Mouse (Mus musculus) stomach, postnatal 0 days (tissue): Measurements from ENCODE around the gene Mvk. TPM values are rescaled to one million over a fixed set of nuclear protein-coding genes. Genes with fewer than 3 reads are reported as not detected.

Source experiments
- ATAC-seq: fragments of 200-750 bp; cut with Nextera tagmentation; 2 replicates; pipeline ENCODE4 v1.8.0; 2017; ENCODE audit not compliant: low FRiP score, low TSS enrichment
- DNase-seq: peaks from one replicate; pipeline ENCODE4 v3.0.0-alpha.2; 2016; ENCODE audit warnings: low spot score
- H3K27ac ChIP-seq: fragments of 300-500 bp; sonication (generic); replicated peaks from 2 replicates; pipeline ENCODE4 v1.5.1; 2014; ENCODE audit warnings: mild to moderate bottlenecking, control low read depth
- H3K27me3 ChIP-seq: fragments of 300-500 bp; sonication (generic); 2 replicates; pipeline ENCODE4 v1.6.1; 2014; ENCODE audit warnings: low read length; ENCODE audit not compliant: control insufficient read depth, insufficient read depth
- H3K36me3 ChIP-seq: fragments of 300-500 bp; sonication (generic); 2 replicates; pipeline ENCODE4 v1.6.1; 2014; ENCODE audit warnings: low read length, mixed read lengths; ENCODE audit not compliant: control insufficient read depth, insufficient read depth
- H3K4me1 ChIP-seq: fragments of 300-500 bp; sonication (generic); replicated peaks from 2 replicates; pipeline ENCODE4 v1.6.1; 2014; ENCODE audit warnings: antibody characterized with exemption; ENCODE audit not compliant: control insufficient read depth, insufficient read depth
- H3K4me2 ChIP-seq: fragments of 300-500 bp; sonication (generic); replicated peaks from 2 replicates; pipeline ENCODE4 v1.6.1; 2014; ENCODE audit warnings: low read depth, mild to moderate bottlenecking, control low read depth, moderate library complexity
- H3K4me3 ChIP-seq: fragments of 300-500 bp; sonication (generic); 2 replicates; pipeline ENCODE4 v1.5.1; 2014; ENCODE audit warnings: low read depth, low read length, control low read depth
- H3K9ac ChIP-seq: fragments of 300-500 bp; sonication (generic); 2 replicates; pipeline ENCODE4 v1.6.1; 2014; ENCODE audit warnings: mild to moderate bottlenecking, low read length, control low read depth, mixed read lengths
- H3K9me3 ChIP-seq: fragments of 300-500 bp; sonication (generic); 2 replicates; pipeline ENCODE4 v1.6.1; 2016; ENCODE audit warnings: low read length; ENCODE audit not compliant: control insufficient read depth
- CTCF ChIP-seq: IDR thresholded peaks from 2 replicates; pipeline ENCODE4 v1.5.1; 2016; ENCODE audit warnings: antibody characterized with exemption, low read depth, mild to moderate bottlenecking, moderate library complexity
- EP300 ChIP-seq: optimal IDR thresholded peaks from 2 replicates; pipeline ENCODE3; 2016; ENCODE audit warnings: antibody characterized with exemption
- WGBS: fragments of 180-500 bp; shearing (Covaris S2); extraction: QIAGEN DNeasy Blood & Tissue Kit; methylation state at CpG from one replicate; pipeline ENCODE4 v1.1.7; 2014; 5-methylcytosine and 5-hydroxymethylcytosine counted together
- polyA plus RNA-seq: library from polyadenylated mRNA; unstranded; fragments of >200 nt; fragmentation: Nextera tagmentation; extraction: Ambion mirVana; gene quantifications from 2 replicates; pipeline ENCODE4 v1.2.1, GENCODE M21; 2015

The Mvk gene
- polyA plus RNA-seq, 1 experiment from 2014 or later = 60.1 TPM

GRCm38 (mm10) chr5:114422591-114422990 is 21.5 kb upstream of the Mvk start:
- H3K27ac ChIP-seq = no peak overlapping the region
- no peak overlapping the region for H3K4me3 ChIP-seq
- 17% methylated on average over 5 of the region's 5 CpGs for WGBS
- no peaks in the 10 kb centered on the region for H3K9me3 ChIP-seq
- no peaks in the 10 kb centered on the region for H3K4me1 ChIP-seq
- TF ChIP-seq CTCF (no peak), EP300 (no peak)
- no peak overlapping the region for H3K4me2 ChIP-seq
- DNase-seq (no peak), ATAC-seq (no peak)
- H3K27me3 ChIP-seq = no peaks in the 10 kb centered on the region
- peaks cover 15% of the 10 kb centered on the region for H3K36me3 ChIP-seq
- no peak overlapping the region for H3K9ac ChIP-seq

- 68% methylated on average over 5 of the region's 5 CpGs for WGBS
- Histone ChIP-seq H3K9me3 (no peaks in the 10 kb centered on the region), H3K36me3 (peaks cover 5% of the 10 kb centered on the region), H3K27ac (no peak overlapping the region), H3K4me2 (no peak overlapping the region), H3K9ac (no peak overlapping the region), H3K27me3 (no peaks in the 10 kb centered on the region), H3K4me1 (no peaks in the 10 kb centered on the region), H3K4me3 (no peak overlapping the region)
- ATAC-seq (no peak), DNase-seq (no peak)
- no peak for TF ChIP-seq CTCF
- TF ChIP-seq EP300 = no peak
Measured at GRCm38 (mm10) chr5:114423961-114424360, 20.1 kb upstream of the Mvk start.

GRCm38 (mm10) chr5:114426732-114427131 is 17.3 kb upstream of the Mvk start:
- no peak for ATAC-seq
- Histone ChIP-seq H3K4me1 (no peaks in the 10 kb centered on the region), H3K4me3 (no peak overlapping the region), H3K4me2 (no peak overlapping the region), H3K27ac (no peak overlapping the region), H3K9me3 (no peaks in the 10 kb centered on the region), H3K36me3 (no peaks in the 10 kb centered on the region), H3K9ac (no peak overlapping the region), H3K27me3 (no peaks in the 10 kb centered on the region)
- WGBS = 68% methylated on average over 6 of the region's 6 CpGs
- TF ChIP-seq EP300 = no peak
- TF ChIP-seq CTCF = no peak
- DNase-seq = no peak

GRCm38 (mm10) chr5:114428621-114429020 is 15.4 kb upstream of the Mvk start:
- no peaks in the 10 kb centered on the region for H3K36me3 ChIP-seq
- TF ChIP-seq EP300 (no peak), CTCF (no peak)
- no peak overlapping the region for H3K4me3 ChIP-seq
- ATAC-seq = no peak
- H3K9me3 ChIP-seq = no peaks in the 10 kb centered on the region
- H3K4me2 ChIP-seq = no peak overlapping the region
- 56% methylated on average over 18 of the region's 18 CpGs for WGBS
- no peak for DNase-seq
- no peaks in the 10 kb centered on the region for H3K27me3 ChIP-seq
- H3K27ac ChIP-seq = no peak overlapping the region
- H3K4me1 ChIP-seq = no peaks in the 10 kb centered on the region
- no peak overlapping the region for H3K9ac ChIP-seq

GRCm38 (mm10) chr5:114429781-114430180 is 14.3 kb upstream of the Mvk start:
- WGBS = 78% methylated on average over 7 of the region's 7 CpGs

GRCm38 (mm10) chr5:114434359-114434758 is 9.7 kb upstream of the Mvk start:
- H3K27me3 ChIP-seq = no peaks in the 10 kb centered on the region
- no peak overlapping the region for H3K9ac ChIP-seq
- H3K4me2 ChIP-seq = no peak overlapping the region
- ATAC-seq = no peak
- TF ChIP-seq EP300 (no peak), CTCF (no peak)
- no peak overlapping the region for H3K4me3 ChIP-seq
- 83% methylated on average over 8 of the region's 8 CpGs for WGBS
- no peak overlapping the region for H3K27ac ChIP-seq
- no peak for DNase-seq
- H3K9me3 ChIP-seq = no peaks in the 10 kb centered on the region
- peaks cover 3% of the 10 kb centered on the region; the same call in 1 of the 2 replicates for H3K36me3 ChIP-seq
- H3K4me1 ChIP-seq = no peaks in the 10 kb centered on the region

More at GRCm38 (mm10) chr5:114429781-114430180, 14.3 kb upstream of the Mvk start:
- TF ChIP-seq EP300 (no peak), CTCF (no peak)
- H3K36me3 ChIP-seq = no peaks in the 10 kb centered on the region
- H3K4me1 ChIP-seq = no peaks in the 10 kb centered on the region
- no peak; the same call in 1 of the 2 replicates for ATAC-seq
- H3K4me2 ChIP-seq = no peak overlapping the region
- no peak overlapping the region for H3K27ac ChIP-seq
- H3K27me3 ChIP-seq = no peaks in the 10 kb centered on the region
- DNase-seq = no peak
- H3K9me3 ChIP-seq = no peaks in the 10 kb centered on the region
- H3K9ac ChIP-seq = no peak overlapping the region
- no peak overlapping the region for H3K4me3 ChIP-seq
